Comparison of ENCODE assay signal across 12 mouse cellular contexts in genomic region chr12:27849537-27849936, GRCm38 (mm10).
DNase-seq lines count a peak whose midpoint lies in the region; ATAC-seq and TF ChIP-seq lines count a peak whose summit lies in the region.
"Had no signal": no experiment of that assay in that cellular context is flagged by ENCODE, and none has a peak within 500 bp of the region (broad histone marks: within the 10 kb centered on the region; RNA-seq: fewer than 3 reads in every experiment).

No protein-coding gene starts in this region.

- no peak overlapping the region for H3K4me3 ChIP-seq in midbrain, postnatal 0 days (ENCODE audit: low read depth, low read length)
- no peak overlapping the region for H3K4me3 ChIP-seq in midbrain, embryonic 15.5 days
- no peak overlapping the region for H3K4me3 ChIP-seq in liver, embryonic 14.5 days (ENCODE audit: insufficient read depth in 1 of 2, low read depth in 2 of 2, low read length in 2 of 2)
- no peak overlapping the region for H3K4me3 ChIP-seq in forebrain, embryonic 15.5 days
- H3K4me3 ChIP-seq: forebrain, embryonic 12.5 days had no signal

- WGBS in midbrain, postnatal 0 days = 94% methylated on average over 3 of the region's 3 CpGs
- 93% methylated on average over 3 of the region's 3 CpGs for WGBS in midbrain, embryonic 15.5 days
- WGBS in liver, embryonic 14.5 days (ENCODE audit: insufficient replicate concordance) = 59% methylated on average over 3 of the region's 3 CpGs
- 88% methylated on average over 3 of the region's 3 CpGs for WGBS in forebrain, embryonic 15.5 days

- no peaks in the 10 kb centered on the region for H3K36me3 ChIP-seq in midbrain, postnatal 0 days (ENCODE audit: insufficient read depth, low read length)
- no peaks in the 10 kb centered on the region for H3K36me3 ChIP-seq in midbrain, embryonic 15.5 days (replicated peaks)
- H3K36me3 ChIP-seq in liver, embryonic 14.5 days (replicated peaks; ENCODE audit: control insufficient read depth, insufficient read depth, low read depth) = no peaks in the 10 kb centered on the region
- no peaks in the 10 kb centered on the region for H3K36me3 ChIP-seq in forebrain, embryonic 15.5 days
- H3K36me3 ChIP-seq: forebrain, embryonic 12.5 days; G1E had no signal

- no peak overlapping the region for H3K9ac ChIP-seq in midbrain, postnatal 0 days (replicated peaks; ENCODE audit: low read length, poor library complexity, severe bottlenecking)
- H3K9ac ChIP-seq in midbrain, embryonic 15.5 days = no peak overlapping the region
- H3K9ac ChIP-seq in liver, embryonic 14.5 days (replicated peaks) = no peak overlapping the region
- H3K9ac ChIP-seq in forebrain, embryonic 15.5 days (replicated peaks) = no peak overlapping the region
- H3K9ac ChIP-seq: forebrain, embryonic 12.5 days had no signal

- H3K4me1 ChIP-seq in midbrain, postnatal 0 days (ENCODE audit: insufficient read depth, low read length) = no peaks in the 10 kb centered on the region
- H3K4me1 ChIP-seq in midbrain, embryonic 15.5 days = no peaks in the 10 kb centered on the region
- H3K4me1 ChIP-seq in liver, embryonic 14.5 days (replicated peaks; ENCODE audit: control insufficient read depth in 2 of 2, insufficient read depth in 2 of 2, low read length in 1 of 2) = no peaks in the 10 kb centered on the region
- no peaks in the 10 kb centered on the region for H3K4me1 ChIP-seq in forebrain, embryonic 15.5 days
- H3K4me1 ChIP-seq: forebrain, embryonic 12.5 days had no signal

- TF ChIP-seq CTCF in midbrain, postnatal 0 days (IDR thresholded peaks at IDR 0.05) = peak; percentile 35
- 0 out of 2 replicates have a peak, but pooled peaks have one; percentile 33 for TF ChIP-seq CTCF in liver, embryonic 14.5 days (IDR thresholded peaks at IDR 0.05; ENCODE audit: low read depth)

- no peak for TF ChIP-seq EP300 in liver, embryonic 14.5 days (IDR thresholded peaks at IDR 0.05; ENCODE audit: low read depth)

- no peak overlapping the region for H3K4me2 ChIP-seq in midbrain, postnatal 0 days (ENCODE audit: low read depth, low read length, poor library complexity, severe bottlenecking)
- H3K4me2 ChIP-seq in midbrain, embryonic 15.5 days = no peak overlapping the region
- H3K4me2 ChIP-seq in liver, embryonic 14.5 days (ENCODE audit: low read depth) = no peak overlapping the region
- no peak overlapping the region for H3K4me2 ChIP-seq in forebrain, embryonic 15.5 days (replicated peaks)
- H3K4me2 ChIP-seq: forebrain, embryonic 12.5 days had no signal

- intact Hi-C loops in heart, postnatal 10 days (cut with DNase I) = no loop called here

- ATAC-seq in midbrain, postnatal 0 days (ENCODE audit: low FRiP score) = no peak
- ATAC-seq in midbrain, embryonic 15.5 days (replicated peaks) = no peak
- no peak for ATAC-seq in liver, embryonic 14.5 days (ENCODE audit: insufficient read depth)
- no peak for ATAC-seq in forebrain, embryonic 15.5 days (replicated peaks)

- peak; percentile 13 to 14 for DNase-seq in heart, postnatal 10 days
- DNase-seq in heart, adult 8-10 months (ENCODE audit: low spot score) = no peak
- DNase-seq in midbrain, postnatal 0 days (ENCODE audit: low spot score) = no peak
- peak; percentile 7 for DNase-seq in WW6 (ENCODE audit: low read depth, low spot score)
- no peak for DNase-seq in liver, embryonic 14.5 days (ENCODE audit: low read depth in 3 of 3, low spot score in 3 of 3)
- no peak for DNase-seq in yolk sac, embryonic 10.5 days (ENCODE audit: low spot score)
- DNase-seq: cerebellum, adult 2 months; thymus, adult 2 months had no signal

- H3K27me3 ChIP-seq in midbrain, postnatal 0 days (ENCODE audit: insufficient read depth, low read length) = no peaks in the 10 kb centered on the region
- no peaks in the 10 kb centered on the region for H3K27me3 ChIP-seq in midbrain, embryonic 15.5 days (replicated peaks)
- no peaks in the 10 kb centered on the region for H3K27me3 ChIP-seq in liver, embryonic 14.5 days (ENCODE audit: control insufficient read depth, insufficient read depth, low read length)
- H3K27me3 ChIP-seq in forebrain, embryonic 15.5 days = no peaks in the 10 kb centered on the region
- H3K27me3 ChIP-seq: forebrain, embryonic 12.5 days had no signal

- H3K27ac ChIP-seq in midbrain, postnatal 0 days (ENCODE audit: low read depth, low read length) = no peak overlapping the region
- no peak overlapping the region for H3K27ac ChIP-seq in midbrain, embryonic 15.5 days
- H3K27ac ChIP-seq in liver, embryonic 14.5 days = no peak overlapping the region
- H3K27ac ChIP-seq in forebrain, embryonic 15.5 days (replicated peaks) = no peak overlapping the region
- H3K27ac ChIP-seq: forebrain, embryonic 12.5 days had no signal

- H3K9me3 ChIP-seq in midbrain, postnatal 0 days (ENCODE audit: low read length) = no peaks in the 10 kb centered on the region
- no peaks in the 10 kb centered on the region for H3K9me3 ChIP-seq in midbrain, embryonic 15.5 days
- H3K9me3 ChIP-seq in liver, embryonic 14.5 days (ENCODE audit: control insufficient read depth, low read length) = no peaks in the 10 kb centered on the region
- H3K9me3 ChIP-seq in forebrain, embryonic 15.5 days = no peaks in the 10 kb centered on the region
- H3K9me3 ChIP-seq: forebrain, embryonic 12.5 days had no signal

Comparison
In these comparisons a context has a peak if more than half of its experiments do, and no peak if none do; other contexts are left out.
1. DNase-seq: peak in heart, postnatal 10 days (2 of 2) and WW6 (single experiment); none in heart, adult 8-10 months (single experiment), midbrain, postnatal 0 days (single experiment), liver, embryonic 14.5 days (0 of 3) and yolk sac, embryonic 10.5 days (single experiment).